Mouse (Mus musculus) frontal cortex, postnatal 25 days (tissue): ENCODE results near the gene Nfasc.

ENCODE experiments used
- DNase-seq, 2 experiments: peaks; one replicate each; pipeline ENCODE4 v3.0.0; 2022; ENCODE audit warnings: low spot score in 2 of 2

Gene Nfasc

DNA sequence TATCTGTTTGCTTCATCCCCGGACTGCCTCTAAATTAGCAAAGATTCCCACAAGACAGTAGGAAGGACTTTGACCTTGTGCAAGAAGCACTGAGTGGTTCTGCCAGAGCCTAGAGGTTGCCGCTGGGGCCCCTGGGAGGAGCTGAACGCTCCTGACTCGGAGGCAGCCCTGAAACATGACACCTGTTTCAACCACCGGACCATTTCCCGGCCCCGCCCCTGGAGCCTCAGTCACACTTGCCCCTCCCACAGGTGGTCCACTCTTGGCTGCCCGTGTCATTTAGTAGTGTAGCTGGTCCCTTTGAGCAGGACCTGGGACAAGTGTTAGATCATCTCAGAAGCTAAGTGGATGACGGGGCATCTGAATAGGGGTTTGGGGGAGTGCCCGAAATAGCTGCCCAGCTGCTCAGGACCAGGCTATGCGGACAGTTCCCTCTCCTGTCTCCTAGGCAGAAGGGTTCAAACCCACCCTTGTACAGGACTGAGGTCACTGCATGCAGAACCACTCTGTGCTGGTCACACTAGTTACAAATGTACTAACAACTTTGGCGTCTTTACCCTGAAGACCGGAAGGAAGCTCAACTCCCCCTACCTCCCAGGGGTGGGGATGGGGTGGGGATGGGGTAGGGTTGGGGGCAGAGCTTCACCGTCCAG lies 200.3 kb downstream of the Nfasc start:
- DNase-seq = no peak

DNA sequence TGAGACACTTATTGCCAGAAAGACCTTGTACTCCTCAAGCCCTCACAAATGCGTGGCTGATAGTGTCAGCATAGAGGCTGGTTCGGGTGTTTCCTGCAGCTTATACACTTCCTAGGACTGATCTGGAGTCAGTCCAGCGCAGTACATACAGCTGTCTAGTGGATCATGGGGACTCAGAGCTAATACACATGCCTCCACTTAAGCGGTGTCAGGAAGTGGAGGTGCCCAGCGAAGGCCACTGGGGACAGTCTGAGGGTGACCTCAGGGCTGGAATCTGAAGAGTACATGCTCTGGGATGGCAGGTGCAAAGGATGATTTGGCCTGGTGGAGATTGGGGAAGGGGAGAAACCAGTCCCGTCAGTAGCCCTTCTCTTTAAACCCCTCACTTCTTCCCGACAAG lies 200.9 kb downstream of the Nfasc start:
- DNase-seq = no peak

DNA sequence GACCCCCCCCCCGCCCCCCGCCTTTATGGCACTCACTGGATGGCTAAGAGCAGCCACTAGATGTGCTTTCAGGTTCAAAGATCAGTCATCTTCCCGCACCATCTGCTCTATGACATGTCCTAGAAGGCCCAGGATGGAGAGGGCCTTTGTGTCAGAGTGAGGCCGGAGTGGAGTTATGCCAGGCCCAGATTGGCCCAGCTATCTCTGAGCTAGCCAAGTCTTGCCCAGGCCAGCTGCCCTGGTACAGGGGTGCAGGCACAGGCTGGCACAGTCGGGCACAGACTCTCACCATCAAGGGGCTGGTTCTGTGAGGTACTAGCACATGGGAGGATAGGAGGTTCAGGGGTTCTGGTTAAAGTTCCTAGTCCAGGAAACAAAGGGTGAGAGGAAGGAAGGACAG lies 203.9 kb downstream of the Nfasc start:
- no peak for DNase-seq

GRCm38 (mm10) chr1:132536416-132536815 lies 205.2 kb downstream of the Nfasc start:
- DNase-seq = no peak

GRCm38 (mm10) chr1:132535541-132535940 lies 206.1 kb downstream of the Nfasc start:
- DNase-seq = no peak

DNA sequence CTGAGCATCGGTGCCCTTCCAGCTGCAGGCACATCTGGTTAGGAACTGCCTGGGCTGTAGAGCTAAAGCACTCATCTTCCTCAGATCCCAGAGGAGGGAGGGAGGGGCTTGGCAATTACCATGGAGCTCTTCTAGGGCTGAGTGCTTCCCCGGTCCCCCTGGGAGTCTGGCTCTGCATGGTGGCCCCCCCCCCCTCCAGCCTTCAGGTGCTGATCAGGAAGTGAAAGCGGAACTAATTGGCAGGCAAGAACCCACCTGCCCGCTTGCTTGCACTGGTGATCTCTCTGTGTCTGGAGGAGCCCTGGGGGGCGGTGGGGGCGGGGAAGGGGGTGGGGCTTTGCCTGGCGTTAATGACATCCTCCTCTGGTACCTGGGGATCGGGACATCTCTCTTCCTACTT lies 207.8 kb downstream of the Nfasc start:
- no peak for DNase-seq

DNA sequence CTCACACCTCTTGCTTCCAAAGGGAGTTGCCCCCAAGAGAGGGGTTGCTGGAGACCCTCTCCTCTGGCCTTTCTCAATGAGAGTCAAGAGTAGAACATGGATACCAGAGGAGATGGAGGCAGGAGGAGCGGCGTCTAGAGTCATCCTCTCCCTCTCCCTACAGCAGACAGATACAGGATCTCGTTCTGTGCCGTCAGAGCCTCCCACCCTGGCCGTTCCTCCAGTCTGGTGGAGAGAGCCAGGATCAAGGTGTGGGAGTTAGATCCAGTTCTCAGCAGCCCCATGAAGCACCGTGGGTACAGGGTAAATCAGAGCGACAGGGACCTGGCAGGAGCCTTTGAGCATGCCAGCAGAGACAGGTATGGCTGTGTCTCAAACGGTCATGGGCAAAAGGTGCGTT lies 209.1 kb downstream of the Nfasc start:
- DNase-seq = no peak

DNA sequence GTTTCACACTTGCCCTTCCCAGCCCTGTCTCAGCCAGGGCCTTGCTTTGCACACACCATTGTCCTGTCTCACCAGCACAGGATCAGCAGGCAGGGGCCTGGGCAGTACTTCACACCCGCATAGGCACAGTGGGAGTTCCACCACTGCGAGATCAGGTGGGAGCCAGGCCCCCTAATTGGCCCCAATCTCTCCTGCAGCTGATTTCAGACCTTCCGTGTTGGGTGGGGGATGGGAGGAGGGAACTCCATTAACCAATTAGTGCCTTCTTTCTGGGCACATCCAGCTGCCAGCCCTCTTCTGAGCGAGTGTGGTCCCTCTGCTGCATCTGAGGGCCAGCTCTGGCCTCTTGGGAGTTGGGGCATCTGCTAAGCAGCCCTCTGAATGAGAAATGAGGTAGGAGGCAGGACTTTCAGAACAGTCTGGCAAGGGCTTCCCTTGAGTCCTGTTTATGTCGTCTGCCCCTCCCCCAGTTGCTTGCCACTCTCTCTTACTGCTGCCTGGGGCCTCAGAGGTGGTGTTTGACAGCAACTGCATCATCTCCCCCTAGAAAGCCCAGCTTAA lies 210.9 kb downstream of the Nfasc start:
- no peak for DNase-seq

- no peak for DNase-seq
Observed at GRCm38 (mm10) chr1:132528647-132529334, 212.8 kb downstream of the Nfasc start.

- DNase-seq = no peak
Observed at GRCm38 (mm10) chr1:132528071-132528470, 213.5 kb downstream of the Nfasc start.

DNA sequence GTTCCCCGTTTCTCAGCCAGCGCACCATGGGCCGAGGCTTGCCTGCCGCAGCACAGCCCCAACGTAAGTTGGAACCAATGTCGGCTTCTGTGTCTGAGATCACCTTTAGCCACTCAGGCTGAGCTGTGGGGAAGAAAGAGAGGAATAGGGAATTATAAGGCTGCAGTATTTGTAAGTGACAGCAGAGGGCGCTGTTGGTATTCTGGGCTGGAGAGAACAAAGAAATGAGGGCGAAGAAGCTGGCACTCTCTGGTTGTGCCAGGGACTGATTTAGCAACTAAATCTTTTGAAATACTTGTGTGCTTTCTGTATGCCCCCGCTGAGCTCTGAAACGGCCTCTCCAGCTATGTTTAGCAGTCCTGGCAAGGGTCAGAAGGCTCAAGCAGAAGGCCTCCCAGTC lies 215.8 kb downstream of the Nfasc start:
- peak; percentile 53 to 67 for DNase-seq

DNA sequence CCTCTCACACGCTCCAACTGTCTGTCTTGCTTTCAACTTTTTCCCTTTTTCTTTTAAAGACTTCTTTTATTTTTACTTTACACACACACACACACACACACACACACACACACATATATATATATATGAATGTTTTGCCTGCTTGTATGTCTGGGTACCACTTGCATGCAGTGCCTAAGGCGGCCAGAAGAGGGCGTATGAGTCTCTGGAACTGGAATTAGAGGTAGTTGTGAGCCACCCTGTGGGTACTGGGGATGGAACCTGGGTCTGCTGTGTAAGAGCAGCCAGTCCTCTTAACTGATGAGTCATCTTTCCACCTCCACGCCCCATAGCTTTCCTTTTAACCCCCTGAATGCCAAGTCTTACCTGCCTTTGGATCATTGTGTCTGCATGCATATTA lies 217.7 kb downstream of the Nfasc start:
- no peak for DNase-seq

- DNase-seq = no peak
Observed at GRCm38 (mm10) chr1:132523048-132523447, 218.5 kb downstream of the Nfasc start.

DNA sequence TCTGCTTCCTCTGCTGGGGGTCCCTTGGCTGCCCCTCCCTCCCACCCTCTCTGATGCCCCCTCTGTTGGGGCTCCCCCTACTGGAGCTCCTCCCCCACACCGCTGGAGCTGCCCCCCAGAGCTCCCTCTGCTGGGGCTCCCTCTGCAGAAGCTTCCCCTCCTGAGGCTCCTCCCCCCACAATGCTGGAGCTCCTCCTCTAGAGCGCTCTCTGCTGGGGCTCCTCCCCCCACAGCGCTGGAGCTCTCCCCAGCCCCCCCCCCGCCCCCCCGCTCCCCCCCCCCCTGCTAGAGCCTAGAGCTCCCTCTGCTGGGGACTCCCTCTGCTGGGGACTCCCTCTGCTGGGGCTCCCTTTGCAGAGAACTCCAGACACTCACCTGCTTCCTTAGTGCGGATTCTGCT lies 220.8 kb downstream of the Nfasc start:
- no peak for DNase-seq

GRCm38 (mm10) chr1:132519734-132520133 lies 221.9 kb downstream of the Nfasc start:
- no peak for DNase-seq

GRCm38 (mm10) chr1:132518621-132519020 lies 223.0 kb downstream of the Nfasc start:
- DNase-seq = no peak

- no peak for DNase-seq
Observed at GRCm38 (mm10) chr1:132516776-132517175, 224.8 kb downstream of the Nfasc start.

- no peak for DNase-seq
Observed at GRCm38 (mm10) chr1:132515339-132515738, 226.3 kb downstream of the Nfasc start.
